Mouse (Mus musculus) small intestine, adult 2 months (tissue): ENCODE measurements around the gene Agtrap. TPM values are rescaled to one million over a fixed set of nuclear protein-coding genes. Genes with fewer than 3 reads are reported as not detected.
A peak's percentile ranks its signal among the peaks of the same experiment; 100 is the strongest.

Source experiments
- H3K27ac ChIP-seq: fragments of 200-500 bp; 2 replicates; pipeline ENCODE4 v1.5.1; 2012; ENCODE audit warnings: low read depth, low read length, control low read depth, inconsistent platforms; ENCODE audit not compliant: insufficient read depth
- H3K27me3 ChIP-seq: fragments of 200-500 bp; 2 replicates; pipeline ENCODE4 v1.6.1; 2012; ENCODE audit warnings: mild to moderate bottlenecking, moderate library complexity, low read length, inconsistent platforms; ENCODE audit not compliant: control insufficient read depth, insufficient read depth
- H3K36me3 ChIP-seq: fragments of 200-500 bp; 2 replicates; pipeline ENCODE4 v1.6.1; 2012; ENCODE audit warnings: mild to moderate bottlenecking, low read length, control low read depth, inconsistent platforms; ENCODE audit not compliant: control insufficient read depth, insufficient read depth
- H3K4me1 ChIP-seq: fragments of 200-500 bp; 2 replicates; pipeline ENCODE4 v1.6.1; 2012; ENCODE audit warnings: low read length, inconsistent platforms, mixed read lengths; ENCODE audit not compliant: control insufficient read depth, insufficient read depth, insufficient read length
- H3K4me3 ChIP-seq: fragments of 200-500 bp; 2 replicates; pipeline ENCODE4 v1.5.1; 2012; ENCODE audit warnings: low read depth, mild to moderate bottlenecking, control low read depth, inconsistent platforms, low read length, moderate library complexity
- CTCF ChIP-seq: fragments of 200-500 bp; IDR thresholded peaks from 2 replicates; pipeline ENCODE4 v1.5.1; 2012; ENCODE audit warnings: low read depth, mild to moderate bottlenecking, control low read depth, inconsistent platforms, low read length, moderate library complexity, mixed read lengths; ENCODE audit not compliant: insufficient replicate concordance, insufficient read length; ENCODE audit errors: extremely low read depth
- POLR2A ChIP-seq: fragments of 200-500 bp; IDR thresholded peaks from 2 replicates; pipeline ENCODE4 v1.6.1; 2012; ENCODE audit warnings: low read depth, mild to moderate bottlenecking, control low read depth, inconsistent platforms, low read length, moderate library complexity
- WGBS: fragments of 180-500 bp; shearing (Covaris S2); methylation state at CpG from one replicate; pipeline ENCODE4 v1.1.7; 2018; 5-methylcytosine and 5-hydroxymethylcytosine counted together
- polyA plus RNA-seq: library from polyadenylated mRNA; depleted of rRNA; stranded (reverse); fragments of >200 nt; gene quantifications from 2 replicates; pipeline ENCODE4 v1.2.3, GENCODE M21; 2012

Gene Agtrap
- polyA plus RNA-seq, 1 experiment = 14.2 TPM

DNA sequence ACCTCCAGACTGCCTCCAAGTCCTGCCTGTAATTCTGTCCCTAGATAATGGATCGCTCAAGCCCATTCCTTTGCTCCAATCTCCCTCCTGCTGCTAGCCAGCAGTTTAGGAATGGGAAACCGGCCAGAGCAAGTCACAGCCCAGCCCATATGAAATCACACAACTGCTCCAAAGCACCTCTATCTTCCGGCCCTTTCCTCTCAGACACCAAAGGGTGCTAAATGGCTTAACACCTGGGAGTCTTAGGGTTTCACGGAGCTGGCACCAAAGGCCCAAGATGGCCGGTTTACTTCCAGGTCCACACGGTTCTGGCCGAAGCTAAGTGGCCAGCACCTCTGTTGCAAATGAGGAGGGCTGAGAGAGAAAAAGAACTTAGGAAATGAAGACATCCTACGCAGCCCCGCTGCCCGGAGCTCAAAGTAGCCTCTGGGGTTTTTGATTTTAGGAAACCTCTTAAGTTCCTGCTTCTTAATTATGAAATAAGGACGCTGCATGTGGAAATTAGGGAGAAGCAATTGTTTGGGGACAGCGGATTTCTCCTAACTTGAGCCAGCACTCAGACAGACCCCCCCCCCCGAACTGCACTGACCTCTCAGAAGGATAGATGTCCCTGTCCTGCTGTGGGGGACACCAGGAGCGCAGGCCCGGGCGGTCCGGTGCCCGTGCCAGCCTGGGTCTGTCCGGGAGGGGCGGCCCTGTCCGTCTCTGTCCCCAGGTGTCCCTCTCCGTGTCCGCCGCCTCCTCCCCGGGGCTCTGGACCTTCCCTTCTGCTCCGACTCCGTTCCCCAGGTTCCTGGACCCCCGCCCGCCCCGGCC lies 532 bp downstream of the Agtrap start:
- H3K27ac ChIP-seq = 0 out of 2 replicates have a peak overlapping the region, but pooled peaks have one; percentile 5
- no peaks in the 10 kb centered on the region for H3K27me3 ChIP-seq
- H3K4me1 ChIP-seq = peaks cover 14% of the 10 kb centered on the region
- TF ChIP-seq CTCF (no peak), POLR2A (no peak)
- peak overlapping the region; percentile 74 for H3K4me3 ChIP-seq
- no peaks in the 10 kb centered on the region for H3K36me3 ChIP-seq
- WGBS = 3% methylated on average over 30 of the region's 30 CpGs

DNA sequence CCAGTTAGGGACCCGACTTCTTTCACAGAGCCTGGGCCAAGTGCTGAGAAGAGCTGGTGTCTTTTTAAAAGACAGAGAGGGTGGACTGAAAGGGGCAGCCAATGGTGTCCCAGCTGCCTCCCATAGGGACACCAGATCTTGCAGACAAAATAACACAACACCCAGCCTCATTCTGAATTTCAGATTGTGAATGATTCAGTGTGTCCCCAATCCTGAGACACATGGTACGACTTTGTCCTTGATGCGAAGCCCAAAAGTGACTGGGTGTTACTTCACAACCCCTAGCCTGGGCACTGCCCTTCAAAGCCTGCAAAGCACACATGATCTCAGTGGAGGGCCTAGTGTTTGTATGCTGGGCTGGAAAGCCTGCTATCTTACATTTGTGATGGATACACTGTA lies 1.9 kb downstream of the Agtrap start:
- WGBS = 81% methylated on average over 3 of the region's 3 CpGs
- Histone ChIP-seq H3K4me3 (no peak overlapping the region), H3K4me1 (peaks cover 14% of the 10 kb centered on the region), H3K36me3 (peaks cover 6% of the 10 kb centered on the region), H3K27ac (no peak overlapping the region), H3K27me3 (no peaks in the 10 kb centered on the region)
- no peak for TF ChIP-seq CTCF
- no peak for TF ChIP-seq POLR2A

DNA sequence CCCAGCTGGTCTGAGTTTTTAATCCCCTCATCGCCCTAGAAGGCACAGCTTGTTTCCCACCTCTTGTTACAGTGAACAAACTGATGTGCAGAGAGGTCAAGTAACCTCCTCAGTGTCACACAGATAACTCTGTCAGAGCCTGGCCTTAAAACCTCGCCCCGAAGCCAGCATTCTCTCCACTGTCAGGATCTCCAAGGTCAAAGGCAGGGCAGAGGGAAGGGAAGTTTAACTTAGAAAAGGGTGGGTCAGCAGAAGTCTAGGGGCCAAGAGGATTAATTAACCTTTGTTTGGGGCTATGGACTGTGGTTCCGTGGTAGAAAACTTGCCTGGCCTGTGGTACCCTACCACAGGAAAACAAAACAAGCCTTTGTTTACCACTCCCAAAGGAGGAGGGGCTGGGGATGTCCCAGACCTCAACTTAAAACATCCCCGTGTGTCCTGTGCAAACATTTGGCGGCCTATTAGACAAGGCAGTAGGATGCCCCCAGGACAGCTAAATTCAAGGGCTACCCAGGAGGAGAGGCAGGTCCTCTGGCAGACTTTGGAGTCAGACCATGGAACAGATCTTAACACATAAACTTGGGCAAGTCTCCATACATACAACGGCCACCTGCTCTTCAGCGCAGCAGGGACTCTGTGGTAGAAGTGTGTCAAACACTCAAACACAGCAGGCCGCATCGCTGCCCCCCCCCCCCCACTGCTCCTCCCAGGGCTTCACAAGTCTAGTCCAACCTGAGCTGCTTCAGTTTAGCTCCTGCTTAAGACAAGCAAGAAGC lies 2.5 kb downstream of the Agtrap start:
- TF ChIP-seq POLR2A (no peak), CTCF (no peak)
- peaks cover 14% of the 10 kb centered on the region for H3K4me1 ChIP-seq
- 58% methylated on average over 10 of the region's 10 CpGs for whole genome bisulfite sequencing
- no peak overlapping the region for H3K4me3 ChIP-seq
- H3K36me3 ChIP-seq = peaks cover 7% of the 10 kb centered on the region
- H3K27ac ChIP-seq = no peak overlapping the region; the same call in 1 of the 2 replicates
- no peaks in the 10 kb centered on the region for H3K27me3 ChIP-seq

DNA sequence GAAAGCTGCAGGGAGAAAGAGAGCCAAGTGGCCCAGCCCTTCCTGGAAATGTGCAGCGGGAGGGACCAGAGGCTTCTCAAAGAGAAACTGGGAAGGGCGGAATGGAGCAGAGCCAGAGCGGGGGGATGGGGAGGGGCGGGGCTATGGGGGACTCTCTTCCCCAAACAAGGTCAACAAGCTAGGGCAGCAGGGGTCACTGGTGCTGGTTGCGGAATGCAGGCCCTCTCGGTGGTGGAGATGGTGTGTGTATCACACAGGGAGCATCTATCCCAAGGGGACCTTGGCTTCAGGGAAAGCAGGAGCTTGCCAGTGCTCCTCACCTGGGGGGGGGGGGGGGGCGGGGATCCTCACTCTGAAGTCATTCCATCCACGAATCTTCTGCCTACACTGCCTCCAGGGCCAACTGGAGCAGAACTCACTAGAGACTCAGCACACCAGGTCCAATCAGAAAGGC lies 3.5 kb downstream of the Agtrap start:
- peaks cover 14% of the 10 kb centered on the region for H3K4me1 ChIP-seq
- H3K27me3 ChIP-seq = no peaks in the 10 kb centered on the region
- H3K36me3 ChIP-seq = peaks cover 13% of the 10 kb centered on the region
- no peak overlapping the region for H3K27ac ChIP-seq
- no peak overlapping the region for H3K4me3 ChIP-seq
- WGBS = 42% methylated on average over 8 of the region's 8 CpGs
- TF ChIP-seq CTCF (no peak), POLR2A (no peak)

DNA sequence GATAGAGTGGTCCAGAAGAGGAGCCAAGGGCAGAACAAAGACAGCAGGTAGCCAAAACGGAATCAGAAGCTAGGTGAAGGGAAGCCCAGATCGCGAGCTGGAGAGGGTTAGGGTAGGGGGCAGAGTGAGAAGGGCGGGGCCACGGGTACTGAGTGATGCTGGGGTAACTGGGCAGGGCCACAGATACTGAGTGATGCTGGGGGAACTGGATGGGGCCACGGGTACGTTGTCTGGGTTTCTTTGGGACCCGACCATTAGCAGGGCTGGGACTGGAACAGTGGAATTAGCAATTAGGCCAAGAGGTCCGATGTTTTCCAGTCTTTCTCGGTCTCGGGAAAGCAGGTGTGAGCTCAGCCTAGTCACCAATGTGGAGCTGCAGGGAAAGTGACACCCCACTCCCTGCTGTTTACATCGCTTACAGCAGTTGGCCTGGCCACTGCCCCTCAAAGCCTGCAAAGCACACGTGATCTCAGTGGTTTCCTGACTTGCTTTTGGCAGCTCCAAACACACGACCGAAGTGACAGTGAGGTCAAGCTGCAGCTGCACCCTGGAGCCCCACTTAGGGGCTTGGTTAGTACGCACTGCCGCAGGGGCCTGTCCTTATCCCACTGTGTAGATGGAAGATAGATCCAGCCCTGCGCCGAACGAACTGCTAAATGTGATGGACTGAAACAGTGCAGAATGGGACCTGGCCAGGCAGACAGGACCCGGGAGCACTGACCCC lies 4.5 kb downstream of the Agtrap start:
- TF ChIP-seq POLR2A (peak; percentile 20; the same call in 1 of the 2 replicates), CTCF (no peak)

DNA sequence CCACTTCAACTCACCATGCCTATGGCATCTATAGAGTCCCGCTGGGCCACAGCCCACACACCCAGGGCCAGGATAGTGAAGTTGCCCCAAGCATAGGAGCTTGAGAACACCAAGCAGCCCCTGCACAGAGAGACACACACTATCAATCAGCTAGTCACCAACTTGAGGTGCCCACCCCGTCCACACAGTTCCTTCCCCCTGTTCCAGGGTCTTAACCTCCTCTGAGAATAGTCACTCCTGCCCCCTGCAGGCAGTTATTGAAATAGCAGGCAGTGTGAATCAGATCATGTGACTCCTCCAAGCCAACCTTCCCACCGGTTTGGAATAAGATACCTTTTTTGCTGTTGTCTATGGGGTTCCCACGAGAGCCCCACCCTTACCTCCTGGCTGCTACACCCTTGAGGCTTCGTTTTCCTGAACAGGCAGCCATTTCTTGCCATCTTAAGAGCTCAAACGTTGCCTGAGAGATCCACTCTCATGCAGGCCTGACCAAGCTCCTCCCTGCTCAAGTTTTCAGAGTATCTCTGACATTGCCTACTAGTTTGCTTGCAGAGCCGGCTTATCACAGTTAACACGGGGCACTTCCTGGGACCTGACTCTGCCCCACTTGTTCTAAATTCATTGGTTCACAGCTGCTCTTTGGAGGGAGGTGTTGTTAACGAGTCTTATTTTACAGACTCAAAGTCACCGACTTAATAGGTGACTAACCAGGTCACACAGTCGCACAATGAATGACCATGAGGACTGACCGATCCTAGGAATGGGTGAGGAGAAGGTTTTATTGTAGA lies 5.4 kb downstream of the Agtrap start:
- H3K27ac ChIP-seq = no peak overlapping the region
- H3K4me1 ChIP-seq = peaks cover 12% of the 10 kb centered on the region; the same call in 1 of the 2 replicates
- H3K36me3 ChIP-seq = peaks cover 13% of the 10 kb centered on the region
- TF ChIP-seq CTCF (peak; percentile 51; the same call in 1 of the 2 replicates), POLR2A (no peak)
- no peak overlapping the region for H3K4me3 ChIP-seq
- 57% methylated on average over 12 of the region's 12 CpGs for WGBS
- H3K27me3 ChIP-seq = no peaks in the 10 kb centered on the region

More for the DNA sequence above, 4.5 kb downstream of the Agtrap start:
- Histone ChIP-seq H3K4me3 (no peak overlapping the region), H3K36me3 (peaks cover 13% of the 10 kb centered on the region), H3K27ac (peak overlapping the region; percentile 24; the same call in 1 of the 2 replicates), H3K4me1 (peaks cover 14% of the 10 kb centered on the region), H3K27me3 (no peaks in the 10 kb centered on the region)
- 71% methylated on average over 21 of the region's 21 CpGs for WGBS
